Mouse (Mus musculus): ENCODE data around the gene Gipc3. TPM values are rescaled to one million over a fixed set of nuclear protein-coding genes. Genes with fewer than 3 reads are reported as not detected.

The Gipc3 gene
- polyA plus RNA-seq, 1 experiment from 2014 or later = not detected

DNA sequence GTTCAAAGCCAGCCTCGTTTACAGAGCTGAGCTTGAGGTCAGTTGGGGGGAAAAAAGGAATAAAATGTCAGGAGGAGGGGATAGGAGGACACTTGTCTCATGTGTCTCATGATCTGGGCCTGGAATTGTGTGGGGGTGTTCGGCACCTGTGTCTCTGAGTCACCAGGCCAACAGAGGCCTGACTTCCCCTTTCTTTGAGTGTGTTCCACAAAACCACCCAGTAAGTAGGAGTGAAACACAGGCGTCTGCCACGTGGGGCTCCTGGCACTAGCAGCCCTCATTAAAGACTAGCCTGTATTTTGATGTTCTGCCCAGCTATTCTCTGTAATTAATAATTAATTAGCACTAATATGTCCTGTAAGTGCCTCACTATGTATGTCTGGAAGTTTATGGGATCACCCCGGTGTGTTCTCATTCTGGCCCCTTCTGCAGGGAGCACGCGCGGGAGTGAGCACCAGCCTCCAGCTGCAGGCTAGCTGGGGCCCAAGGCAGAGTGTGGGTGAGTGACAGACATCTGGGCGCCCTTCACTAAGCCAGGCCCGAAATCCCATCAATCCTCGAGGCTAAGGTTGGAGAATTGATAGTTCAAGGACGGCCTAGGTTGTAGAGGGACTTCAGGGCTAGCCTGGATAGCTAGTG, 13.4 kb upstream of the Gipc3 start:
- no peaks in the 10 kb centered on the region for H3K9me3 ChIP-seq (replicated peaks)
- peaks cover 42% of the 10 kb centered on the region for H3K4me1 ChIP-seq
- peak overlapping the region; percentile 23; the same call in 1 of the 2 replicates for H3K9ac ChIP-seq (replicated peaks)
- peak overlapping the region; percentile 73; the same call in 1 of the 2 replicates for H3K4me3 ChIP-seq (replicated peaks)
- peaks cover 5% of the 10 kb centered on the region; the same call in 1 of the 2 replicates for H3K36me3 ChIP-seq
- 54% methylated on average over 12 of the region's 12 CpGs for WGBS
- H3K27ac ChIP-seq (replicated peaks) = peak overlapping the region; percentile 9; the same call in 1 of the 2 replicates
- no peak for ATAC-seq (ENCODE audit: low FRiP score)
- peak overlapping the region; percentile 85 for H3K4me2 ChIP-seq
- H3K27me3 ChIP-seq (replicated peaks) = no peaks in the 10 kb centered on the region

DNA sequence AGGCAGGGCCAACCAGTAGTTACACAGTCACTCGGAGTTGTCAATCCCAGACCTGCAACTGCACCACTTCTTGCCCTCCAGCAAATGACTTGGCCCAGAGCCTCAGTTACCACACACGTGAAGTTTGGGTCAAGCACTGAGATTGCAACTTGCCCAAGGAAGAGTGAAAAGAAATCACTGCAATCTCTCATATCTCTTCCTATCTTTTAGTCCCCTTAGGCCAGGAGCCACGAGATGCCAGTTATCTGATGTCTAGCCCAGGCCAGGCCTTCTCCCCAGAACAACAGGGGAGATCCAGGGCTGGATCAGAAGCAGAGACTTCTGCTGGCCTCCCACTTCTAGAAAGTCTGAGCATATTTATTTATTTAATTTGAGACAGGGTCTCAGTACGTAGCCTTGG, 12.5 kb upstream of the Gipc3 start:
- no peak for ATAC-seq (ENCODE audit: low FRiP score)
- no peak overlapping the region for H3K4me2 ChIP-seq
- no peak overlapping the region for H3K27ac ChIP-seq (replicated peaks)
- no peaks in the 10 kb centered on the region for H3K27me3 ChIP-seq (replicated peaks)
- peaks cover 5% of the 10 kb centered on the region; the same call in 1 of the 2 replicates for H3K36me3 ChIP-seq
- peaks cover 37% of the 10 kb centered on the region for H3K4me1 ChIP-seq
- WGBS = 94% methylated on average over 4 of the region's 4 CpGs
- no peaks in the 10 kb centered on the region for H3K9me3 ChIP-seq (replicated peaks)
- no peak overlapping the region for H3K4me3 ChIP-seq (replicated peaks)
- no peak overlapping the region for H3K9ac ChIP-seq (replicated peaks)

DNA sequence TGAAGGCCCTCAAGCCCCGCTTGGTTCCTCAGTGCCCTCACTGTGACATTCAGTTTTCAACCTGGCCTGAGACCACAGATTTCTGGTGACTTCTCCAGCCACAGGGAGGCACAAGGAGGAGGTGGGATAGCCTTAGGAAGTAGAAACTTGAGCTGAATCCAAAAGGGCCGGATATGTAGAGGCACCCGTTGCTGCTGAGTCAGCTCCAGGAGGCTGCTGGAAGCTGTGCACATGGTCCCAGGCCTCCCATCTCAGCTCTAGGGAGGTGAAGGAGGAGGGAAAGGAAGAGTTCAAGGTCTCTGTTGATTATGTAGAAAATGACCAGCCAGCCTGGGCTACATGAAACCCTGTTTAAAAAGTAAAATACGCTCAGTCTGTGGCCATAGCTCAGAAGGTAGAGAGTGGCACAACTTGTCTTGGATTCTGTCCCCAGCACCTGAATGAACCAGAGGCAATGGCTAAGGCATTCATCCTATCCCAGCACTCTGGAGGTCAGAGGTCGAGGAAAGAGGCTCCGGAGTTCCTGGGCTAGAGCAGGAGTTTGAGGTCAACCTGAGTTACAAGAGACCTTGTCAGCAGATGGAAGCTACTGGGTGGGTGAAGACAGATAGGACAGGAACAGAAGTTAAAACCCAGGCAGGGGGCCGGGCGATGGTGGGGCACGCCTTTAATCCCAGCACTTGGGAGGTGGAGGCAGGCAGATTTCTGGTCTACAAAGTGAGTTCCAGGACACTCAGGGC, 11.8 kb upstream of the Gipc3 start:
- no peak overlapping the region for H3K4me3 ChIP-seq (replicated peaks)
- peaks cover under 1% of the 10 kb centered on the region; the same call in 1 of the 2 replicates for H3K36me3 ChIP-seq
- no peak overlapping the region for H3K4me2 ChIP-seq
- 77% methylated on average over 9 of the region's 9 CpGs for WGBS
- H3K27ac ChIP-seq (replicated peaks) = no peak overlapping the region
- no peaks in the 10 kb centered on the region for H3K9me3 ChIP-seq (replicated peaks)
- no peak overlapping the region for H3K9ac ChIP-seq (replicated peaks)
- ATAC-seq (ENCODE audit: low FRiP score) = no peak
- H3K4me1 ChIP-seq = peaks cover 34% of the 10 kb centered on the region
- H3K27me3 ChIP-seq (replicated peaks) = no peaks in the 10 kb centered on the region

DNA sequence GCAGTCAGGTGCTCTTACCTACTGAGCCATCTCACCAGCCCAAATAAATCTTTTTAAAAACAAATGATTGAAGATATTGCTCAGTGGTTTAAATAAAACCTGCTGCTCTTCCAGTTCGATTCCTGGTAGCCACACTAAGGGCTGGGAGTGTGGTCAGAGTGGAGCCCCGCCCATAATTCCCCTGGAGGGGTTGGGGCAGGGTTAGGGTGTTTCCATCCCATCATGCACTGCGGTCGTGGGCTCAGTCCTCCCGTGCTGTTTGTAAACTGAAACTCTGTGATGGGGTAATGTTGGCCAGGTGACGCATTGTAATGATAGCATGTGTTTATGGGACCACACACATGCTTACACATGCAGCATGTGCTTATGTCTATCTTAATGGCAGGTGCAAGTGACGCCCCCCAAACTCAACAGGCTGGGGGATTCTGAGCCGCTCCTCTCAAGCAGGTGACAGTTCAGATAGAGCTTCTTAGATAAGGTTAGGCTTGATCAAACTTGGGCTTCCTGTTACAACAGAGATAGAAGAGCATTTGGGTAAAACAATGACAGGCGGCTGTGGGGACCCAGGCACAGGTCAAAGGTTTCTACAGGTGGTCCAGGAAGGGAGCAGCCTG, 8.7 kb upstream of the Gipc3 start:
- ATAC-seq (ENCODE audit: low FRiP score) = no peak
- Histone ChIP-seq H3K4me3 (replicated peaks) (no peak overlapping the region), H3K4me1 (peaks cover 27% of the 10 kb centered on the region), H3K27ac (replicated peaks) (no peak overlapping the region), H3K9ac (replicated peaks) (no peak overlapping the region), H3K9me3 (replicated peaks) (no peaks in the 10 kb centered on the region), H3K27me3 (replicated peaks) (peaks cover 11% of the 10 kb centered on the region), H3K36me3 (no peaks in the 10 kb centered on the region), H3K4me2 (no peak overlapping the region)
- WGBS = 25% methylated on average over 9 of the region's 9 CpGs

- H3K27me3 ChIP-seq (replicated peaks) = peaks cover 14% of the 10 kb centered on the region
- H3K9me3 ChIP-seq (replicated peaks) = no peaks in the 10 kb centered on the region
- H3K4me1 ChIP-seq = peaks cover 29% of the 10 kb centered on the region
- peak within 1 kb of the TSS; percentile 95 for H3K4me2 ChIP-seq
- H3K27ac ChIP-seq (replicated peaks) = peak within 1 kb of the TSS; percentile 83
- no peaks in the 10 kb centered on the region for H3K36me3 ChIP-seq
- peak; percentile 94 for ATAC-seq (ENCODE audit: low FRiP score)
- peak within 1 kb of the TSS; percentile 62 for H3K9ac ChIP-seq (replicated peaks)
- peak within 1 kb of the TSS; percentile 65 for H3K4me3 ChIP-seq (replicated peaks)
- under 1% methylated on average over 54 of the region's 54 CpGs for WGBS
These were observed 7.4 kb upstream of the Gipc3 start, which contains the start of gene Hmg20b for GRCm38 (mm10) chr10:81350351-81351063. Hmg20b (minus strand) TSS chr10:81350480.

GRCm38 (mm10) chr10:81349961-81350350, 6.9 kb upstream of the Gipc3 start:
- H3K27ac ChIP-seq (replicated peaks) = peak overlapping the region; percentile 56
- peaks cover 17% of the 10 kb centered on the region for H3K27me3 ChIP-seq (replicated peaks)
- peak overlapping the region; percentile 62 for H3K9ac ChIP-seq (replicated peaks)
- WGBS = 1% methylated on average over 29 of the region's 29 CpGs
- ATAC-seq (ENCODE audit: low FRiP score) = peak; percentile 19
- H3K36me3 ChIP-seq = no peaks in the 10 kb centered on the region
- H3K4me3 ChIP-seq (replicated peaks) = peak overlapping the region; percentile 65
- peaks cover 29% of the 10 kb centered on the region for H3K4me1 ChIP-seq
- no peaks in the 10 kb centered on the region for H3K9me3 ChIP-seq (replicated peaks)
- peak overlapping the region; percentile 95 for H3K4me2 ChIP-seq

DNA sequence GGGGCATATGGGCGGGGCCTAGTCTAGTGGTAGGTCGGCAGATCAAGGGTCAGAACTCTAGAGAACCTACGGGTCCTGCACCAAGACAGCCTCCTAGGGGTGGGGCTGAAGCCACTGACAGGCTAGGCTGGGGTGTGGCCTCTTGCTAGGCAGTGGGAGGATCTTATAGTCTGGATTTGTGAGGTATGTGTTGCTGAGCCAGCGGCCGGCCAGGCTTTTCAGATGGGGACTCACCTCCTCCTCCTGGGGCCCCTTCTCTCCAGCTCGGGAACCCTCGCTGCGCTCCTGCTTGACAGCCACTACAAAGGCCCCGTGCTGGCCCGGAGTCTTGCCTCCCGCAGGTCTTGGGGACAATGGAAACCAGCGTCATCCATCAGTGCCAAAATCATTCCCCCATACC, 6.1 kb upstream of the Gipc3 start:
- Histone ChIP-seq H3K27ac (replicated peaks) (no peak overlapping the region), H3K9ac (replicated peaks) (0 out of 2 replicates have a peak overlapping the region, but pooled peaks have one; percentile 29), H3K36me3 (no peaks in the 10 kb centered on the region), H3K27me3 (replicated peaks) (peaks cover 25% of the 10 kb centered on the region), H3K4me1 (peaks cover 29% of the 10 kb centered on the region), H3K4me2 (peak overlapping the region; percentile 95), H3K4me3 (replicated peaks) (peak overlapping the region; percentile 65), H3K9me3 (replicated peaks) (no peaks in the 10 kb centered on the region)
- WGBS = 5% methylated on average over 12 of the region's 12 CpGs
- no peak for ATAC-seq (ENCODE audit: low FRiP score)

DNA sequence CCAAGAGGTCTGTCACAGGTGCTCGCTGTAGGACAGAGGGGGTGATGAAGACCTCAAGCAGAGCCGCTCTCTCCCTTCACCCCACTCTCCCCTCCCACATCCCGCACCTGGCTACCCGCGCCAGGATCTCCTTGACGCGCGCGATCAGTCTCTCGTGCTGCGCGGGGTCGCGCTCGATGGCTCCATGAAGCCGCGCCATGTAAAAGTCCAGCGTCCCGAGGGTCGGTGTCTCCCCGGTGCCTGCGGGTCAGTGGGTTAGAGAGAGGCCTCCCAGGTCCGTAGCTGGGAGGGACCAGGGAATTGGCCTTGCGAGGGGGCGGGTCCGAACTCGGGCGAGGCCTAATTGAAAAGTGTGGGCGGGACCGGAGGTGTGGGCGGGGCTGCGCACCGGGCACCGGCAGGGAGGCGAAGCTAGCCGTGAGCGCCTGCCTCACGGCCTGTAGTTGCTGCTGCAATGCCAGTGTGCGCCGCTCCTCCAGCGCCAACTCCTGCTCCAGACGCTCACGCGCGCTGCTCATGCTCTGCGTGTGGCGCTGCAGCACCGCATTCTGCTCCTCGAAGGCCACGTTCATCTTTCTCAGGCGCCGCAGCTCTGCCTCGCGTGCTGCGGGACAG, 3.5 kb upstream of the Gipc3 start:
- H3K9ac ChIP-seq (replicated peaks) = peak overlapping the region; percentile 42
- 8% methylated on average over 45 of the region's 55 CpGs for WGBS
- H3K4me3 ChIP-seq (replicated peaks) = peak overlapping the region; percentile 38
- peaks cover 37% of the 10 kb centered on the region for H3K4me1 ChIP-seq
- peak; percentile 13 for ATAC-seq (ENCODE audit: low FRiP score)
- no peaks in the 10 kb centered on the region for H3K9me3 ChIP-seq (replicated peaks)
- no peaks in the 10 kb centered on the region for H3K36me3 ChIP-seq
- peak overlapping the region; percentile 63 for H3K4me2 ChIP-seq
- H3K27me3 ChIP-seq (replicated peaks) = peaks cover 50% of the 10 kb centered on the region
- peak overlapping the region; percentile 65 for H3K27ac ChIP-seq (replicated peaks)

- no peak overlapping the region for H3K27ac ChIP-seq (replicated peaks)
- peaks cover 35% of the 10 kb centered on the region for H3K4me1 ChIP-seq
- H3K4me2 ChIP-seq = no peak overlapping the region
- H3K4me3 ChIP-seq (replicated peaks) = no peak overlapping the region
- peaks cover 64% of the 10 kb centered on the region for H3K27me3 ChIP-seq (replicated peaks)
- ATAC-seq (ENCODE audit: low FRiP score) = no peak
- H3K36me3 ChIP-seq = no peaks in the 10 kb centered on the region
- 83% methylated on average over 4 of the region's 4 CpGs for WGBS
- H3K9ac ChIP-seq (replicated peaks) = no peak overlapping the region
- H3K9me3 ChIP-seq (replicated peaks) = no peaks in the 10 kb centered on the region
These were observed 2.1 kb upstream of the Gipc3 start for GRCm38 (mm10) chr10:81345162-81345534.

- Histone ChIP-seq H3K4me3 (replicated peaks) (no peak overlapping the region), H3K4me1 (peaks cover 29% of the 10 kb centered on the region), H3K9me3 (replicated peaks) (no peaks in the 10 kb centered on the region), H3K27ac (replicated peaks) (no peak overlapping the region), H3K9ac (replicated peaks) (no peak overlapping the region), H3K36me3 (no peaks in the 10 kb centered on the region), H3K4me2 (no peak overlapping the region), H3K27me3 (replicated peaks) (peaks cover 67% of the 10 kb centered on the region)
- no peak for ATAC-seq (ENCODE audit: low FRiP score)
- 52% methylated on average over 8 of the region's 8 CpGs for WGBS
These were observed 1.5 kb upstream of the Gipc3 start for GRCm38 (mm10) chr10:81344421-81345161.
